Mouse (Mus musculus) liver, embryonic 15.5 days (tissue): ENCODE measurements around the gene Sema3g. TPM values are rescaled to one million over a fixed set of nuclear protein-coding genes. Genes with fewer than 3 reads are reported as not detected.
A peak's percentile ranks its signal among the peaks of the same experiment; 100 is the strongest.

Experiments used
- ATAC-seq: fragments of 200-750 bp; cut with Nextera tagmentation; 2 replicates; pipeline ENCODE4 v1.8.0; 2017; ENCODE audit warnings: moderate number of reproducible peaks, mild to moderate bottlenecking, moderate library complexity; ENCODE audit not compliant: insufficient read depth
- H3K27ac ChIP-seq: fragments of 300-500 bp; sonication (generic); replicated peaks from 2 replicates; pipeline ENCODE4 v1.5.1; 2015; ENCODE audit warnings: mild to moderate bottlenecking, inconsistent platforms
- H3K27me3 ChIP-seq: fragments of 300-500 bp; sonication (generic); 2 replicates; pipeline ENCODE4 v1.6.1; 2015; ENCODE audit warnings: mild to moderate bottlenecking, inconsistent platforms
- H3K36me3 ChIP-seq: fragments of 300-500 bp; sonication (generic); replicated peaks from 2 replicates; pipeline ENCODE4 v1.6.1; 2015; ENCODE audit warnings: moderate library complexity, mild to moderate bottlenecking, inconsistent platforms
- H3K4me1 ChIP-seq: fragments of 300-500 bp; sonication (generic); replicated peaks from 2 replicates; pipeline ENCODE4 v1.6.1; 2015; ENCODE audit warnings: inconsistent platforms
- H3K4me2 ChIP-seq: fragments of 300-500 bp; sonication (generic); 2 replicates; pipeline ENCODE4 v1.6.1; 2015; ENCODE audit warnings: moderate library complexity, mild to moderate bottlenecking, inconsistent platforms
- H3K4me3 ChIP-seq: fragments of 300-500 bp; sonication (generic); replicated peaks from 2 replicates; pipeline ENCODE4 v1.5.1; 2015; ENCODE audit warnings: mild to moderate bottlenecking, inconsistent platforms
- H3K9ac ChIP-seq: fragments of 300-500 bp; sonication (generic); 2 replicates; pipeline ENCODE4 v1.6.1; 2015; ENCODE audit warnings: moderate library complexity, mild to moderate bottlenecking, inconsistent platforms
- H3K9me3 ChIP-seq: fragments of 300-500 bp; sonication (generic); replicated peaks from 2 replicates; pipeline ENCODE4 v1.6.1; 2016; ENCODE audit warnings: inconsistent platforms
- WGBS: fragments of 180-500 bp; shearing (Covaris S2); methylation state at CpG from one replicate; pipeline ENCODE4 v1.1.7; 2015; ENCODE audit warnings: mixed read lengths; ENCODE audit not compliant: insufficient replicate concordance; 5-methylcytosine and 5-hydroxymethylcytosine counted together
- polyA plus RNA-seq: library from polyadenylated mRNA; unstranded; fragments of >200 nt; fragmentation: Nextera tagmentation; extraction: Ambion mirVana; gene quantifications from 2 replicates; pipeline ENCODE4 v1.2.1, GENCODE M21; 2015

The Sema3g gene
- 0.03 and 0.08 TPM in 2 replicates for polyA plus RNA-seq

GRCm38 (mm10) chr14:31217666-31218065 is at the start of gene Sema3g:
Gene Sema3g (plus strand): TSS chr14:31217860.
- no peak within 1 kb of the TSS for H3K4me2 ChIP-seq
- H3K36me3 ChIP-seq = no peaks in the 10 kb centered on the region
- H3K4me3 ChIP-seq = no peak within 1 kb of the TSS
- 8% methylated on average over 11 of the region's 11 CpGs for WGBS
- no peak; the same call in 1 of the 2 replicates for ATAC-seq
- no peaks in the 10 kb centered on the region for H3K9me3 ChIP-seq
- peaks cover 7% of the 10 kb centered on the region; the same call in 1 of the 2 replicates for H3K27me3 ChIP-seq
- peaks cover 31% of the 10 kb centered on the region for H3K4me1 ChIP-seq
- H3K27ac ChIP-seq = no peak within 1 kb of the TSS
- no peak within 1 kb of the TSS for H3K9ac ChIP-seq

- Histone ChIP-seq H3K4me1 (peaks cover 45% of the 10 kb centered on the region), H3K9me3 (no peaks in the 10 kb centered on the region), H3K36me3 (peaks cover 35% of the 10 kb centered on the region), H3K4me3 (peak within 1 kb of the TSS; percentile 9), H3K4me2 (no peak within 1 kb of the TSS), H3K27me3 (peaks cover 27% of the 10 kb centered on the region), H3K9ac (no peak within 1 kb of the TSS), H3K27ac (no peak within 1 kb of the TSS; the same call in 1 of the 2 replicates)
- WGBS = 9% methylated on average over 10 of the region's 10 CpGs
- no peak for ATAC-seq
Measured at GRCm38 (mm10) chr14:31168425-31168824, 49.2 kb upstream of the Sema3g start, which contains the start of gene Stab1. Gene Stab1 (minus strand): TSS chr14:31168641.

GRCm38 (mm10) chr14:31169508-31169907 is 48.2 kb upstream of the Sema3g start:
- no peak overlapping the region for H3K9ac ChIP-seq
- H3K9me3 ChIP-seq = no peaks in the 10 kb centered on the region
- ATAC-seq = no peak
- no peak overlapping the region for H3K4me2 ChIP-seq
- H3K27me3 ChIP-seq = peaks cover 27% of the 10 kb centered on the region
- no peak overlapping the region for H3K27ac ChIP-seq
- H3K4me1 ChIP-seq = peaks cover 34% of the 10 kb centered on the region
- peaks cover 46% of the 10 kb centered on the region for H3K36me3 ChIP-seq
- 18% methylated on average over 6 of the region's 6 CpGs for WGBS
- H3K4me3 ChIP-seq = no peak overlapping the region

GRCm38 (mm10) chr14:31170963-31171362 is 46.7 kb upstream of the Sema3g start:
- no peak overlapping the region for H3K9ac ChIP-seq
- peaks cover 27% of the 10 kb centered on the region for H3K27me3 ChIP-seq
- 82% methylated on average over 13 of the region's 13 CpGs for WGBS
- no peak overlapping the region for H3K4me3 ChIP-seq
- peaks cover 60% of the 10 kb centered on the region for H3K36me3 ChIP-seq
- no peak overlapping the region for H3K27ac ChIP-seq
- no peaks in the 10 kb centered on the region for H3K9me3 ChIP-seq
- H3K4me1 ChIP-seq = peaks cover 22% of the 10 kb centered on the region
- ATAC-seq = no peak
- H3K4me2 ChIP-seq = no peak overlapping the region

GRCm38 (mm10) chr14:31171386-31171785 is 46.3 kb upstream of the Sema3g start:
- Histone ChIP-seq H3K4me1 (peaks cover 19% of the 10 kb centered on the region), H3K9me3 (no peaks in the 10 kb centered on the region), H3K4me3 (no peak overlapping the region), H3K27ac (no peak overlapping the region), H3K9ac (no peak overlapping the region), H3K27me3 (peaks cover 25% of the 10 kb centered on the region), H3K36me3 (peaks cover 64% of the 10 kb centered on the region), H3K4me2 (no peak overlapping the region)
- WGBS = 82% methylated on average over 11 of the region's 11 CpGs
- ATAC-seq = no peak

GRCm38 (mm10) chr14:31171821-31172220 is 45.8 kb upstream of the Sema3g start:
- H3K36me3 ChIP-seq = peaks cover 69% of the 10 kb centered on the region
- WGBS = 87% methylated on average over 15 of the region's 15 CpGs

GRCm38 (mm10) chr14:31172781-31173455 is 44.7 kb upstream of the Sema3g start:
- 71% methylated on average over 18 of the region's 18 CpGs for WGBS
- peak; percentile 41 for ATAC-seq
- no peak overlapping the region for H3K27ac ChIP-seq
- peaks cover 13% of the 10 kb centered on the region for H3K4me1 ChIP-seq
- peaks cover 12% of the 10 kb centered on the region for H3K27me3 ChIP-seq
- H3K4me3 ChIP-seq = no peak overlapping the region
- no peaks in the 10 kb centered on the region for H3K9me3 ChIP-seq
- H3K9ac ChIP-seq = no peak overlapping the region
- H3K36me3 ChIP-seq = peaks cover 80% of the 10 kb centered on the region
- no peak overlapping the region for H3K4me2 ChIP-seq

More at GRCm38 (mm10) chr14:31171821-31172220, 45.8 kb upstream of the Sema3g start:
- H3K9me3 ChIP-seq = no peaks in the 10 kb centered on the region
- H3K27me3 ChIP-seq = peaks cover 21% of the 10 kb centered on the region
- no peak for ATAC-seq
- H3K4me1 ChIP-seq = peaks cover 14% of the 10 kb centered on the region
- no peak overlapping the region for H3K9ac ChIP-seq
- H3K27ac ChIP-seq = no peak overlapping the region
- no peak overlapping the region for H3K4me3 ChIP-seq
- H3K4me2 ChIP-seq = no peak overlapping the region

GRCm38 (mm10) chr14:31173537-31173936 is 44.1 kb upstream of the Sema3g start:
- Histone ChIP-seq H3K4me3 (no peak overlapping the region), H3K27me3 (peaks cover 5% of the 10 kb centered on the region), H3K27ac (no peak overlapping the region), H3K4me2 (no peak overlapping the region), H3K9me3 (no peaks in the 10 kb centered on the region), H3K4me1 (peaks cover 10% of the 10 kb centered on the region; the same call in 1 of the 2 replicates), H3K9ac (no peak overlapping the region), H3K36me3 (peaks cover 84% of the 10 kb centered on the region)
- WGBS = 78% methylated on average over 7 of the region's 7 CpGs
- ATAC-seq = no peak

- no peaks in the 10 kb centered on the region for H3K9me3 ChIP-seq
- H3K27ac ChIP-seq = no peak overlapping the region
- H3K4me3 ChIP-seq = no peak overlapping the region
- H3K4me2 ChIP-seq = no peak overlapping the region
- ATAC-seq = no peak
- H3K27me3 ChIP-seq = no peaks in the 10 kb centered on the region
- 78% methylated on average over 16 of the region's 16 CpGs for WGBS
- no peak overlapping the region for H3K9ac ChIP-seq
- peaks cover 8% of the 10 kb centered on the region for H3K4me1 ChIP-seq
- peaks cover 92% of the 10 kb centered on the region for H3K36me3 ChIP-seq
Measured at GRCm38 (mm10) chr14:31177287-31177686, 40.4 kb upstream of the Sema3g start.

GRCm38 (mm10) chr14:31177715-31178114 is 39.9 kb upstream of the Sema3g start:
- no peak overlapping the region for H3K9ac ChIP-seq
- WGBS = 79% methylated on average over 5 of the region's 5 CpGs
- peaks cover 13% of the 10 kb centered on the region for H3K4me1 ChIP-seq
- no peak for ATAC-seq
- no peak overlapping the region for H3K27ac ChIP-seq
- H3K9me3 ChIP-seq = no peaks in the 10 kb centered on the region
- H3K36me3 ChIP-seq = peaks cover 92% of the 10 kb centered on the region
- no peak overlapping the region for H3K4me3 ChIP-seq
- H3K4me2 ChIP-seq = no peak overlapping the region
- H3K27me3 ChIP-seq = no peaks in the 10 kb centered on the region

- Histone ChIP-seq H3K27ac (no peak overlapping the region), H3K9me3 (no peaks in the 10 kb centered on the region), H3K27me3 (no peaks in the 10 kb centered on the region), H3K4me2 (no peak overlapping the region), H3K4me3 (no peak overlapping the region), H3K9ac (no peak overlapping the region), H3K36me3 (peaks cover 92% of the 10 kb centered on the region), H3K4me1 (peaks cover 33% of the 10 kb centered on the region)
- ATAC-seq = no peak
- WGBS = 79% methylated on average over 12 of the region's 12 CpGs
Measured at GRCm38 (mm10) chr14:31179677-31180365, 37.8 kb upstream of the Sema3g start.
